Mouse (Mus musculus): Measurements from ENCODE around the gene Hoxb7. TPM values are rescaled to one million over a fixed set of nuclear protein-coding genes. Genes with fewer than 3 reads are reported as not detected.

Gene Hoxb7
- polyA plus RNA-seq, 1 experiment from 2014 or later: 58.6 TPM

GRCm38 (mm10) chr11:96320688-96321087 lies 34.3 kb downstream of the Hoxb7 start:
- Histone ChIP-seq H3K27me3 (ENCODE audit: control insufficient read depth, insufficient read depth, low read length) (no peaks in the 10 kb centered on the region), H3K4me1 (ENCODE audit: control insufficient read depth, insufficient read depth, low read length) (peaks cover 66% of the 10 kb centered on the region), H3K9me3 (ENCODE audit: control insufficient read depth, low read length) (no peaks in the 10 kb centered on the region), H3K36me3 (ENCODE audit: control insufficient read depth, insufficient read depth, low read length) (peaks cover 15% of the 10 kb centered on the region), H3K27ac (ENCODE audit: low read depth, low read length) (peak overlapping the region; percentile 100), H3K4me2 (replicated peaks; ENCODE audit: low read depth, low read length) (peak overlapping the region; percentile 95), H3K9ac (ENCODE audit: low read depth, low read length) (peak overlapping the region; percentile 99), H3K4me3 (ENCODE audit: low read length) (peak overlapping the region; percentile 53)
- no peak for ATAC-seq (ENCODE audit: low FRiP score, low TSS enrichment)
- 11% methylated on average over 17 of the region's 17 CpGs for WGBS

DNA sequence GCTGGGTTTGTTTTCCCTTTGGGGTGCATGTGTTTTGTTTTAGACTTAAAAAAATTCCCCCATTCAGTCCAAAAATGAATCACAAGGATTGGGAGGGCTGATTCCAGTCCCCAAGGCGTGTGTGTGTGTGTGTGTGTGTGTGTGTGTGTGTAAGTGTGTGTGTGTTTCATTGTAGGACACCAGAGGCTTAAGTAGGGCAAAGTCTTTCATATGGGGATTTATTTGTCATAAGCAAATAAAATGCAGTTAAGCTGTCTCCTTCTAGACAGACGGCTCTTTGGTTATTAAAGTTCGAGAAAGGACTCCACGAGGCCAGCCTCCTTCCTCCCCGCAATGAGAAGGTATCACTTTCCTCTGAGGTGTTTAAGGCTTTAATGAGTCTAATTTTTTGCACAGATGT lies 35.4 kb downstream of the Hoxb7 start:
- peaks cover 67% of the 10 kb centered on the region for H3K4me1 ChIP-seq (ENCODE audit: control insufficient read depth, insufficient read depth, low read length)
- H3K4me3 ChIP-seq (ENCODE audit: low read length): peak overlapping the region; percentile 53
- no peak for ATAC-seq (ENCODE audit: low FRiP score, low TSS enrichment)
- H3K9me3 ChIP-seq (ENCODE audit: control insufficient read depth, low read length): no peaks in the 10 kb centered on the region
- 19% methylated on average over 5 of the region's 5 CpGs for WGBS
- H3K9ac ChIP-seq (ENCODE audit: low read depth, low read length): peak overlapping the region; percentile 99
- H3K27me3 ChIP-seq (ENCODE audit: control insufficient read depth, insufficient read depth, low read length): no peaks in the 10 kb centered on the region
- peak overlapping the region; percentile 95 for H3K4me2 ChIP-seq (replicated peaks; ENCODE audit: low read depth, low read length)
- H3K27ac ChIP-seq (ENCODE audit: low read depth, low read length): peak overlapping the region; percentile 100
- peaks cover 19% of the 10 kb centered on the region for H3K36me3 ChIP-seq (ENCODE audit: control insufficient read depth, insufficient read depth, low read length)

GRCm38 (mm10) chr11:96322738-96323137 lies 36.3 kb downstream of the Hoxb7 start:
- Histone ChIP-seq H3K9ac (ENCODE audit: low read depth, low read length) (peak overlapping the region; percentile 99), H3K9me3 (ENCODE audit: control insufficient read depth, low read length) (no peaks in the 10 kb centered on the region), H3K27me3 (ENCODE audit: control insufficient read depth, insufficient read depth, low read length) (no peaks in the 10 kb centered on the region), H3K27ac (ENCODE audit: low read depth, low read length) (peak overlapping the region; percentile 100), H3K4me1 (ENCODE audit: control insufficient read depth, insufficient read depth, low read length) (peaks cover 74% of the 10 kb centered on the region), H3K36me3 (ENCODE audit: control insufficient read depth, insufficient read depth, low read length) (peaks cover 26% of the 10 kb centered on the region), H3K4me3 (ENCODE audit: low read length) (peak overlapping the region; percentile 53), H3K4me2 (replicated peaks; ENCODE audit: low read depth, low read length) (peak overlapping the region; percentile 95)
- ATAC-seq (ENCODE audit: low FRiP score, low TSS enrichment): no peak
- WGBS: 5% methylated on average over 6 of the region's 6 CpGs

GRCm38 (mm10) chr11:96323154-96323553 lies 36.7 kb downstream of the Hoxb7 start, which contains the start of gene Hoxb3:
Hoxb3 (plus strand) TSS chr11:96323326.
- Histone ChIP-seq H3K4me1 (ENCODE audit: control insufficient read depth, insufficient read depth, low read length) (peaks cover 74% of the 10 kb centered on the region), H3K9ac (ENCODE audit: low read depth, low read length) (peak within 1 kb of the TSS; percentile 99), H3K4me3 (ENCODE audit: low read length) (peak within 1 kb of the TSS; percentile 53), H3K36me3 (ENCODE audit: control insufficient read depth, insufficient read depth, low read length) (peaks cover 28% of the 10 kb centered on the region), H3K9me3 (ENCODE audit: control insufficient read depth, low read length) (no peaks in the 10 kb centered on the region), H3K27me3 (ENCODE audit: control insufficient read depth, insufficient read depth, low read length) (no peaks in the 10 kb centered on the region), H3K4me2 (replicated peaks; ENCODE audit: low read depth, low read length) (peak within 1 kb of the TSS; percentile 95), H3K27ac (ENCODE audit: low read depth, low read length) (peak within 1 kb of the TSS; percentile 100)
- ATAC-seq (ENCODE audit: low FRiP score, low TSS enrichment): no peak
- 24% methylated on average over 10 of the region's 10 CpGs for WGBS

DNA sequence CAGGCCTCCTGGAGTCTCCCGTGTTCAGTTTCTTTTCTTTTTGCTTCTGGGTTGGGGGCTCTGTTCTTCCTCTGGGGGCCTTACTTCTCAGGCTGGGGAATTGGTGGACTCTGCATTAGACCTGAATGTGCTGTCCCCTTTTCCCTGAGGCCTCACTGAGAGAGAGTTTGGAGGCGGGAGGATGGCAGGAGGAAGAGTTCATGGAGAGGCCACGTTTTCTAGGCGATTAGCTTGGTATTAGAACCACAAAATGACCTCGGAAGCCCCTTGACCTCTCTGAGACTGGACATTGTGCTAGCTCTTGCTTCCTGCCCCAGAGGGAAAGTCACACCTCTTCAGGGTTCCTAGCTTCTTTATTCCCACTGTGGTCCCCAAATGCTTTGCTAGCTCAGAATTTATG lies 37.7 kb downstream of the Hoxb7 start:
- Histone ChIP-seq H3K4me2 (replicated peaks; ENCODE audit: low read depth, low read length) (peak overlapping the region; percentile 95), H3K27me3 (ENCODE audit: control insufficient read depth, insufficient read depth, low read length) (no peaks in the 10 kb centered on the region), H3K9ac (ENCODE audit: low read depth, low read length) (peak overlapping the region; percentile 99), H3K9me3 (ENCODE audit: control insufficient read depth, low read length) (no peaks in the 10 kb centered on the region), H3K27ac (ENCODE audit: low read depth, low read length) (peak overlapping the region; percentile 100), H3K4me3 (ENCODE audit: low read length) (peak overlapping the region; percentile 53), H3K4me1 (ENCODE audit: control insufficient read depth, insufficient read depth, low read length) (peaks cover 79% of the 10 kb centered on the region), H3K36me3 (ENCODE audit: control insufficient read depth, insufficient read depth, low read length) (peaks cover 28% of the 10 kb centered on the region)
- WGBS: 4% methylated on average over 5 of the region's 5 CpGs
- no peak for ATAC-seq (ENCODE audit: low FRiP score, low TSS enrichment)

GRCm38 (mm10) chr11:96324965-96325364 lies 38.5 kb downstream of the Hoxb7 start:
- 19% methylated on average over 8 of the region's 8 CpGs for WGBS
- Histone ChIP-seq H3K4me3 (ENCODE audit: low read length) (peak overlapping the region; percentile 53), H3K9ac (ENCODE audit: low read depth, low read length) (peak overlapping the region; percentile 99), H3K27me3 (ENCODE audit: control insufficient read depth, insufficient read depth, low read length) (no peaks in the 10 kb centered on the region), H3K4me1 (ENCODE audit: control insufficient read depth, insufficient read depth, low read length) (peaks cover 87% of the 10 kb centered on the region), H3K4me2 (replicated peaks; ENCODE audit: low read depth, low read length) (peak overlapping the region; percentile 95), H3K36me3 (ENCODE audit: control insufficient read depth, insufficient read depth, low read length) (peaks cover 30% of the 10 kb centered on the region), H3K27ac (ENCODE audit: low read depth, low read length) (peak overlapping the region; percentile 100), H3K9me3 (ENCODE audit: control insufficient read depth, low read length) (no peaks in the 10 kb centered on the region)
- no peak for ATAC-seq (ENCODE audit: low FRiP score, low TSS enrichment)

- Histone ChIP-seq H3K4me1 (ENCODE audit: control insufficient read depth, insufficient read depth, low read length) (peaks cover 89% of the 10 kb centered on the region), H3K27ac (ENCODE audit: low read depth, low read length) (peak overlapping the region; percentile 100), H3K27me3 (ENCODE audit: control insufficient read depth, insufficient read depth, low read length) (no peaks in the 10 kb centered on the region), H3K9ac (ENCODE audit: low read depth, low read length) (peak overlapping the region; percentile 99), H3K4me3 (ENCODE audit: low read length) (peak overlapping the region; percentile 53), H3K9me3 (ENCODE audit: control insufficient read depth, low read length) (no peaks in the 10 kb centered on the region), H3K4me2 (replicated peaks; ENCODE audit: low read depth, low read length) (peak overlapping the region; percentile 95), H3K36me3 (ENCODE audit: control insufficient read depth, insufficient read depth, low read length) (peaks cover 30% of the 10 kb centered on the region)
- 8% methylated on average over 22 of the region's 22 CpGs for WGBS
- ATAC-seq (ENCODE audit: low FRiP score, low TSS enrichment): peak; percentile 51
Observed at GRCm38 (mm10) chr11:96325747-96326212, 39.4 kb downstream of the Hoxb7 start.

GRCm38 (mm10) chr11:96326705-96327104 lies 40.3 kb downstream of the Hoxb7 start:
- Histone ChIP-seq H3K27ac (ENCODE audit: low read depth, low read length) (peak overlapping the region; percentile 100), H3K4me2 (replicated peaks; ENCODE audit: low read depth, low read length) (peak overlapping the region; percentile 95), H3K36me3 (ENCODE audit: control insufficient read depth, insufficient read depth, low read length) (peaks cover 31% of the 10 kb centered on the region), H3K27me3 (ENCODE audit: control insufficient read depth, insufficient read depth, low read length) (no peaks in the 10 kb centered on the region), H3K4me3 (ENCODE audit: low read length) (peak overlapping the region; percentile 53), H3K4me1 (ENCODE audit: control insufficient read depth, insufficient read depth, low read length) (peaks cover 94% of the 10 kb centered on the region), H3K9me3 (ENCODE audit: control insufficient read depth, low read length) (no peaks in the 10 kb centered on the region), H3K9ac (ENCODE audit: low read depth, low read length) (peak overlapping the region; percentile 99)
- no peak for ATAC-seq (ENCODE audit: low FRiP score, low TSS enrichment)
- 21% methylated on average over 12 of the region's 12 CpGs for WGBS

- no peaks in the 10 kb centered on the region for H3K9me3 ChIP-seq (ENCODE audit: control insufficient read depth, low read length)
- 32% methylated on average over 7 of the region's 7 CpGs for WGBS
- H3K36me3 ChIP-seq (ENCODE audit: control insufficient read depth, insufficient read depth, low read length): peaks cover 31% of the 10 kb centered on the region
- H3K27me3 ChIP-seq (ENCODE audit: control insufficient read depth, insufficient read depth, low read length): no peaks in the 10 kb centered on the region
- H3K4me1 ChIP-seq (ENCODE audit: control insufficient read depth, insufficient read depth, low read length): peaks cover 94% of the 10 kb centered on the region
- peak overlapping the region; percentile 95 for H3K4me2 ChIP-seq (replicated peaks; ENCODE audit: low read depth, low read length)
- H3K4me3 ChIP-seq (ENCODE audit: low read length): peak overlapping the region; percentile 53; the same call in 1 of the 2 replicates
- H3K27ac ChIP-seq (ENCODE audit: low read depth, low read length): peak overlapping the region; percentile 100
- ATAC-seq (ENCODE audit: low FRiP score, low TSS enrichment): no peak
- H3K9ac ChIP-seq (ENCODE audit: low read depth, low read length): peak overlapping the region; percentile 99
Observed at GRCm38 (mm10) chr11:96327122-96327521, 40.7 kb downstream of the Hoxb7 start.

Data from kidney, embryonic 14.5 days (tissue).